Mouse (Mus musculus) megakaryocyte-erythroid progenitor cell, adult 5-6 weeks (primary cell): ENCODE data around the gene March5. TPM values are rescaled to one million over a fixed set of nuclear protein-coding genes. Genes with fewer than 3 reads are reported as not detected.
A peak's percentile ranks its signal among the peaks of the same experiment; 100 is the strongest.

Experiments used
- ATAC-seq: replicated peaks from 2 replicates; pipeline ENCODE4 v1.8.0; 2016; ENCODE audit warnings: mild to moderate bottlenecking, inconsistent platforms; ENCODE audit not compliant: severe bottlenecking, poor library complexity, low FRiP score, low TSS enrichment
- total RNA-seq, 2 experiments: library from RNA; stranded (forward) in 1 of 2; stranded (reverse) in 1 of 2; fragments of 200-1000, 215-1000 nt in 1 of 2; fragments of >200 nt in 1 of 2; fragmentation: Nextera tagmentation in 1 of 2; gene quantifications; 2 replicates each; pipeline ENCODE4 v1.2.3; 2014 to 2017

March5 gene
- total RNA-seq, 2 experiments from 2014 or later, result 77.5 to 138 TPM

DNA sequence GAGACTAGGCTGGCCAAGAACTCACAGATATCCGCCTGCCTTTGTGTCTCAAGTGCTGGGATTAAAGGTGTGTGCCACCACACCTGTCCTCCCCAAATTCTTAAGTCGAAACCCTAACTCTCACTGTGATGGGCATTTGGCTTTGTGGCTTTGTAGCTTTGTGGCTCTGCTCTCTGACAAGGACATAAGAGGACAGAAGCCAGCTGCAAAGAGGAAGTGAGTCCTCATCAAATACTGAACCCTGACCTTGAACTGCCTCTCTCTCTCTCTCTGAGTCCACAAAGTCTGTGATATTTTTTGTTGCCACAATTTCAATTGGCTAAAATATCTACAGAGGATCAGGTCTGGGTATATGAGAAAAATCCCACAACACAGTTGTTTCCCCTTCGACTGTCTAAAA lies 40.9 kb downstream of the March5 start:
- ATAC-seq, result no peak

DNA sequence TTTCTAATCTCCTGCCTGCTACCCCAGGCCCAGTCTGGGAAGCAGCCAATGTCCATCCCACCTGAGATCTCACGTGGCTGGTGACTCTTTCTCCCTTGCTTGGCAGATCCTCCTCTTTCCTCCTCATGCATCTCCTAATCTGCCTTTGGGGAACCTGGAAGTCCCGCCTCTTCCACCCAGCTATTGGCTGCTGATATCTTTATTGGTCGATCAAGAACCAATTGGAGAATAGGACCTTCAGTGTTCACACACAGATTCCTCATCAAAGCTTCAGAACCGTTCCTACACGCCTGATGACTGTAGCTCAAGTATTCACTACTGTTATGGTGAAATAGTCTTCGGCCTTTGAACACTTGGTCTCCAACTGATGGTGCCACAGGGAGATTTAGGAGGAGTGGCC lies 44.8 kb downstream of the March5 start:
- no peak for ATAC-seq

DNA sequence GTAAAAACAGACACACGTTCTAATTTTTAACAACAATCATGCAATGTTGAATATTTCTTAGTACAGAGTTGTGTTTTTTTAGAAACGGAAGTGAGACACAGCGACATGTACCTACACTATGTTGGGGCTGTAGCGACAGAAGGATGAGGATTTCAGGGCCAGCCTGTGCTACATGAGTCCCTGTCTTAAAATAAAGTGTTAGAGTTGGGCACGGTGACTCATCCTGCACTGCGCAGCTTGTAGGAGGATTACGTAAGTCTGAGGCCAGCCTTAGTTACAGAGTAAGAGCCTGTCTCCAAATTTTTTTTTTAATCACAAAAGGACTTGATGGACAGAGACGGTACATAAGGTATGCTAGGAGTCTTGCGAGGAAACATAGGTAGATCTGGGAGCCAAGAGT lies 48.0 kb downstream of the March5 start:
- ATAC-seq, result no peak

DNA sequence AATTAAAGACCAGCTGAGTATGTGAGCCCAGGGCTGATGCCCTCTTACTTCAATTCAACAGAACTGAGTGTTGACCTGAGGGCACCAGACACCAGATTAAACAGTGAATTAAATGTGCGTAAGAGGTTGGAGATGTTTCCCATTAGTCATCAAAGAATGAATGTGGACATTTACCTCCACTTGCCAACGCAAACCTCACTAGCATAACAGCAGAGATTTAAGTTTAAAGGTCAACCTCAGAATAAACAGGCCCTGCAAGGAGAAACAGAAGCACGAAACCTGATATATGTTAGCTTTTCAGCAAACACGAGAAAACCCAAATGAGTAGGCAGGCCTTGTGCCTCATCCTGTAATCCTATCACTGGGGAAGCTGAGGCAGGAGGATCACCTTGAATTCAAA lies 55.0 kb downstream of the March5 start:
- ATAC-seq, result no peak

DNA sequence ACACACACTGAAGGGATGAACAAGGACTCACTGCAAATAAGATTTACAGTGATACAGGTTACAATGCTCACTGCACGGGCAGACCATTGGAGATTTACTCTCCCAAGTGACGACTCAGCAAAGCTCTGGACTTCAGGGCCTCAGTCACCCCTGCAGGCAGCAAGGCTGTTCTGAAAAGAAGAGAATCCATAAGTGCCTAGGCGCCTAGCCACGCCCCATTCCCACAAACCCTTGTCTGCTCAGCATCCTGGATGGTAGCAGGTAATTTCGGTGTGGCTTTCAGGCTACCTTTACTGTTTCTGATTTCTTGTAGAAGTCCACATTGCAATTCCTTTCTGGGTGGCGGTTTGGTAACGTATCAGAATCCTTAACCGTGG lies 56.2 kb downstream of the March5 start:
- ATAC-seq, result no peak

DNA sequence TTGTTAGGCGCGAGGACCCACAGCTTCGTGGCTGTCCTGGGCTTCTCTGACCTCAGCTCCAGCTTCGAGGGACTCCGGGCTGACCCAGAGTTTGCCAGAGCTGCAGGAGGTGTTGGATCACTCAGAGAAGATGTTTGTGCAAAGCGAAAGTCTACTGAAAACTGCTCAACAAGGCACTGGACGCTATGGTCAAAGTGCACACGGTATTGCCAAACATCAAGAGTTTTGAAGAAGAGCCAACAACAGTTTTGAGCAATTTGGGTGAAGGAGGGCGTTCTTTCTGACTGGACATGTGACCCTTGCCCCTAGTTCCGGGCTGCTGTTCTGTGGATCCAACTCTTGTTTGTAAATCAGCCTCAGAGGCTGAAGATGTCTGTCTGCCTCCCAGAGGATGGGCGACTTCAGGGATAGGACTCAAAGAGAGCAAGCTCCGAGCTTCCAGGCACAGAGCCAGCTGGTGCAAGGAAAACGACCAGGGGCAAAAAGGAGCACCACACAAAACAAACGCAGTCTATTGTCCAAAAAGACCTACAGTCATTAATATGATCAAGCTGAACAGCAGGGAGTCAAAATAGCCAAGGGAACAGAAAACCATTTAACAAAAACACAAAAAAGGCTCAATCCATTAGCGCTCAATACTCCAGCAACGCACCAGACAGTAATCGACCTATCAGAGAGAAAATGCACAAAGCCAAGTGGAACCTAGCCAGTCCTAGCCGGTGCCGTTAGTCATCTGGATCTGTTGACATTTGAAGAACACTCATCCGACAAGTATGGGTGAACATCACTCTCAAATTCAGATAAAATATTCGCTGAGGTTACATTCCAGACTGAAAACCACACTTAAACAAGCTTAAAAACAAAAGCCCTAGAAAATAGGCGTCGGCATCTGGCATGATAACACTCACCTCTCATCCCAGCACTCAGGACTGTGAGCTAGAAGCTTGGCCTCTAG lies 56.9 kb downstream of the March5 start:
- no peak for ATAC-seq

DNA sequence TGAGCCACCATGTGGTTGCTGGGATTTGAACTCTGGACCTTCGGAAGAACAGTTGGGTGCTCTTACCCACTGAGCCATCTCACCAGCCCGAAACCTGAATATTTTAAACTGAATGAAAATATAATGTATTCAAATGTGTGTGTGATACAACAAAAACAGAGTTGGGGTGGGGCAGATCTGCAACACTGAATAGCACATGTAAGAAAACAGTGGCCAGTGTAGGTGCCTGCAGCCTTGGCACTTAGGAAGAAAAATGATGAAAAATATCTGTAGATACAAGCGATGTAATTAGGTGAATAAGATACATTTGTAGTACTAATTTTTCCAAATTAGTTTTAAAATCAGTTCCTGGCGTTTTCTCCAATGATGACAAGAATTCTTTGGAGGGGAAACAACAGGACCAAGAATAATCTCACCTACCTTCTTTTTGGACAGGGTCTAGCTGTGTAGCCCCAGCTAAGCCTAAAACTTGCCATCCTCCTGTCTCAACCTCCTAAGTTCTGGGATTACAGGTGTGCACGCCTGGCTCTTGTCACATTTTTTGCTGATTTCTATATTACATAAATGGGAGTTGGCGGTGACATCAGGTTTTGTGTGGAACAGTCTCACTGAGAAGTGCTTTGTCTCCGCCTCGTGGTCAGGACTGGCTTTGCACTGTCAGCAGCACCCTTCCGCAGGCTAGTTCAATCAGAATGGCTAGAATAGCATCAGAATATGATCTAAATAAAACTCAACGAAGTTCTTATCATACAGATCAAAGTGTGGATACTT lies 58.2 kb downstream of the March5 start:
- ATAC-seq, result peak; percentile 88

DNA sequence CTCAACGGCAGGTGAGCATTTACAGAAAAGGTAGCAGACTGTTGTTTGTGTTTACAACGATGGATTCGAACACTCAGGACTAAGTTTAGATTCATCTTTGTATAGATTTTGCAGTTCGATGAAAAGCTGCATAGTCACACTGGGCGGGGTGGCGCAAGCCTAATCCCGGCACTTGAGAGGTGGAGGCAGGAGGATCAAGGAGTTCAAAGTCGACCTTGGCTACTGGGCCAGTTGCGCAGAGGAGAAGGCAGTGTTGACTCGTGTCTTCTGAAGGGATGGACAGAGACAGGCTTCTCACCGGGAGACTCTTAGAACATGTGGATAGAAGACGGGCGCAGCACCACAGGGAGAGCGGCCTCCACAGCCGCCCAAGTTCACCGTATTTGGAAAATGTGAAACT lies 61.8 kb downstream of the March5 start:
- ATAC-seq, result no peak

Other genes with a start within 250 kb of the March5 start
- gene Cpeb3, start 1.1 kb downstream of the March5 start, total RNA-seq (2014; fragmentation: Nextera tagmentation), result 3.1 and 3.6 TPM in 2 replicates
- gene Cpeb3, start 1.1 kb downstream of the March5 start, total RNA-seq (2017), result 0.80 and 4.1 TPM in 2 replicates
- 73.1 and 111 TPM in 2 replicates for gene Ide, start 130.3 kb downstream of the March5 start, total RNA-seq (2014; fragmentation: Nextera tagmentation)
- 89.7 and 103 TPM in 2 replicates for gene Ide, start 130.3 kb downstream of the March5 start, total RNA-seq (2017)
- gene Kif11, start 168.9 kb downstream of the March5 start, total RNA-seq (2014; fragmentation: Nextera tagmentation), result 71.5 and 75.2 TPM in 2 replicates
- gene Kif11, start 168.9 kb downstream of the March5 start, total RNA-seq (2017), result 144 TPM in 2 replicates
- gene Hhex, start 227.3 kb downstream of the March5 start, total RNA-seq (2014; fragmentation: Nextera tagmentation), result 51.2 and 63.8 TPM in 2 replicates
- gene Hhex, start 227.3 kb downstream of the March5 start, total RNA-seq (2017), result 33.5 and 34.2 TPM in 2 replicates